Mouse (Mus musculus) brain, embryonic 14.5 days (tissue): ENCODE measurements around the gene Gm14597.
"Not testable (repeated sequence)": the region's sequence is repeated elsewhere in the genome, so short reads cannot be mapped to it uniquely, and the experiment has no call there.

ENCODE experiments used
- CTCF ChIP-seq: fragments of 200-500 bp; IDR thresholded peaks from 2 replicates; pipeline ENCODE4 v1.5.1; 2012; ENCODE audit warnings: inconsistent platforms, mild to moderate bottlenecking, moderate library complexity, borderline replicate concordance; ENCODE audit not compliant: insufficient read depth, insufficient read length; ENCODE audit errors: extremely low read depth
- POLR2A ChIP-seq: fragments of 200-500 bp; IDR thresholded peaks from 2 replicates; pipeline ENCODE4 v1.6.1; 2012; ENCODE audit warnings: mild to moderate bottlenecking, inconsistent platforms, borderline replicate concordance; ENCODE audit not compliant: poor library complexity, insufficient read depth, insufficient read length, severe bottlenecking; ENCODE audit errors: extremely low read depth

DNA sequence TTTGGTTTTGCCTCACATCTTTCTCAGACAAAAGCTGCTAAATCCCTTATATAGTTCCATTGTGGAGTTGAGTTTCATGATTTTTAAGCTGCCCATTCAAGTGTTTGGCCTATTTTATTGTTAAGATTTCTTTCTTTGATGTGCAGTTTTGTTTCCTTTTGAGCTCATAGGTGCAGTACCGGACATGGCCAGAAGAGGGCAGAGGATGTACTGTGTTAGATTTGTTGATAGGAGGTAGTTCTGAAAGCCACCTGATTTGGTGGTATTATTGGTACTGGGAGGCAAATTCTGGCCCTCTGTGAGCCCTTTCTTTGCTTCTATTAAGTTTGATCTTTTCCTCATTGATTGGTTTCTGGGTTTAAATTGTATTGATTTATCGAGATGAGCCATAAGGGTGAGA lies 8.8 kb downstream of the Gm14597 start:
- TF ChIP-seq POLR2A, CTCF: not testable (repeated sequence)
